Mouse (Mus musculus) neutrophil, adult 65 days (primary cell): ENCODE data around the gene Pcgf3. TPM values are rescaled to one million over a fixed set of nuclear protein-coding genes. Genes with fewer than 3 reads are reported as not detected.

Experiments
- total RNA-seq: library from RNA; stranded (reverse); gene quantifications from 2 replicates; pipeline ENCODE4 v1.2.4, GENCODE M21; 2023

Pcgf3 gene
- total RNA-seq = 11.1 and 14.6 TPM in 2 replicates

DNA sequence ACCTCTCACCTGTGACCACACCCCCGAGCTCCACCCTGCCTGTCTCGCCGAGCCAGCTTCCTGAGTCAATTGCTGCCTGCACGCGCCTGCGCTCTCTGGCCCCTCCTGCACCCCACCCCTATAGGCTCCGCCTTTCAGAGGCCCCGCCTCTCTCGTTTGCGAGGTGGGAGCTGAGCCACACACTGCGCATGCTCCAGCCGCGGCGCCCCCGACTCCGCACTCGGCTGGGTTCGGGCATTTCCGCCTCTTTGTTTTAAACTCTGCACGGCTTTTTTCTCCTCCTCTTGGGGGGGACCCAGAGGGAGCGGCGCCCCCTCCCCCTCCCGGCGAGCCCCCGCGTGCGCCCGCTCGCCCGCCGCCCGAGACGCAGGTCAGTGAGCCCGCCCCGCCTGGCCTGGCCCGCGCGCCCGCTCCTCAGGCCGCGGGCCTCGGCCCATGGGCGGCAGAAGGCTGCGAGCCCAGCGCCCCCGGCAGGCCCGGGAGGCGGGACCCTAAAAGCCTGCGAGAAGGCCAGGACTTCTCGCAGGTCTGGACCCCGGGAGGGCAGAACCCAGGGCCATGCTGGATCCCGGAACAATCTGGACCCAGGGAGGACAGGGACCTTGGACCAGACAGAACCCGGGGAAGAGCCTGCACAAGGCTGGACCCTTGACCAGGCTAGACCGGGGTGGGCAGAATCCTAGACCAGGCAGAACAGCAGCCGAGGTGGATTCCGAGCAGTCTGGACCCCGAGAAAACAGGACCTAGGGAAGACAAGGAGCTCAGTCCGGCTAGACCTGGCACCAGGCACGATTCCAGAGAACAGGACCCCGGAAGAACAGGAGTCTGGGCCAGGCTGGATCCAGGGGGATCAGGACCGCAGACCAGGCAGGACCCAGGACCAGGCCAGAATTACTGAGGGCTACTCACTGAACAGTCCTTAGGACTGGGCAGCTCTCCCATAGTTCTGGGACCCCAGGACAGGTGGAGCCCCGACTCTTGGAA is at the start of gene Pcgf3:
TSS of gene Pcgf3 (plus strand) at position 151 of the 984 bp plus-strand sequence.

DNA sequence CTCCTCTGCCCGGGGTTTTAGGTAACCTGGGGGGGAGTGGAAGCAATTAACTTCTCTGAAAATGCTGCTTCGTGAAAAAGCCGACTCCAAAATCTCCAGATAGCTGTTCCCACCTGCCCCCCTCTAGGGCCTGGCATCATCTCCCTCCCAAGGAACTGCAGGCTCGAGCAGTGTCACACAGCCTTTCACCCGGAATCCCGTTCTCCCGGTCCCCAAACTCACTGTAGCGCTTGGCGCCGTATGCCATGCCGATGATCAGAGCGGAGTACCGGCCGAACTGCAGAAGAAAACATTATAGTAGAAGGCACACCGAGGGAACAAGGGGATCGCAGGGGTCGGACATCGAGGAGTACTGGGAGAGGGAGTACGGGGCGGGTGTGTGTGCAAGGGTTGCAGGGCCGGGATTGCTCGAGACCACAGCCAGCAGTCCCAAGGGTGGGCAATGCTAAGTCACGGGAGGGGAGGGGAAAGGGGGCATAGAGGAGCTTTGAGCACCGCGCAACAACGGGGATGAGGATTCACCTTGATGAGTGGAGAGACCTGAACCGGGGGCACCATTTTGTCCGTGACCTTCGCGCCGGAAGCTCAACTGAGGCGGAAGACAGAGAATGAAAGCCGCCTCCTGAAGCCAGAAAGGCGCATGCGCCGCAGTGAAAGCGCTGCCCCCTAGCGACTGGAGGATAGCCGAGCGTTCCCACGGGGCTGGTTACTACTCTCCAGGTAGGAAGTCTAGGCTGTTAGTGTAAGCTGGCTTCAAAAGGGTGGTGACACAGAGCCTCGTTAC is 27.0 kb upstream of the Pcgf3 start, which contains the start of gene Atp5k:
TSS of gene Atp5k (minus strand) at position 645 of the 784 bp plus-strand sequence.

DNA sequence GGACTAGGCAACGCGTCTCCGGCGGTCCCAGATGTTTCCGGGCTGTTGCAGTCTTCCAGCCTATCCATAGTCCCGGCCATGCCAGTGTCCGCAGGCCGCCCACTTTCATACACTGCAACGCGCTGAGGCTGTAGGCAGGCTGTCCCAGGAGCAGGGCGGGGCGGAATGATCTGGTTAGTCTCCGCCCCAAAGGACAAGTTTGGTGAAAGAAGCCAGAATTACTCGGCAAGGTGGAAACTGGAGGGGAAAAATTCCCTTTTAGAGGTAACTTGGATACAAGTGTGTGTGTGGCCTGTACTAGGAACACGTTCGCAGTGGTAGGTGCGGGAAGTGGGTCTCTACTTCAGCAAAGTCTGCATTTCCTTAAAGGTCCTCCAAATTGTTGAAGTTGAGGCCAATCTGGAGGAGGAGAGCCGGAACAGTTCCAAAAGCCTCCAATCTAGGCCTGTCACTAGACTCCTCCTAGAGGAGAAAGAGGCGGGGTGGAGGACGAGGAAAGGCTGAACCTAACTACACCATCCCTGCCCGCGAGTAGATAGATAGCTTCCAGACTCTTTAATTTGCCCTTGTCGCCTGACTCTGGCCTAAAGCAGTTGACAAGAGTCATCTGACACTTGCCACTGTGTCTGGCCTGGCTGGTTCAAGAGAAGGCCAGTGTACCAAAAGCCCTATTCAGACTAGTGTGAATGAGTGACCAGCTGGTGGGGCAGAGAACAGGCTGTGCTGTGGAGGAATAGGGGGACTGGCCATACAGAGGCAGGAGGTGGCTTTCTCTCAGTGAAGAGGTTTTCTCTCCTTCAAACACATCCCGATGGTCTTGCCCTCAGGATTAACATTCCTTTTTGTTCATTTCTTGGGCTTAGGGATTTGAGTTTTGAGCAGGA is 12.0 kb upstream of the Pcgf3 start, which contains the start of gene Mfsd7a:
TSS of gene Mfsd7a (minus strand) at position 107 of the 884 bp plus-strand sequence.

DNA sequence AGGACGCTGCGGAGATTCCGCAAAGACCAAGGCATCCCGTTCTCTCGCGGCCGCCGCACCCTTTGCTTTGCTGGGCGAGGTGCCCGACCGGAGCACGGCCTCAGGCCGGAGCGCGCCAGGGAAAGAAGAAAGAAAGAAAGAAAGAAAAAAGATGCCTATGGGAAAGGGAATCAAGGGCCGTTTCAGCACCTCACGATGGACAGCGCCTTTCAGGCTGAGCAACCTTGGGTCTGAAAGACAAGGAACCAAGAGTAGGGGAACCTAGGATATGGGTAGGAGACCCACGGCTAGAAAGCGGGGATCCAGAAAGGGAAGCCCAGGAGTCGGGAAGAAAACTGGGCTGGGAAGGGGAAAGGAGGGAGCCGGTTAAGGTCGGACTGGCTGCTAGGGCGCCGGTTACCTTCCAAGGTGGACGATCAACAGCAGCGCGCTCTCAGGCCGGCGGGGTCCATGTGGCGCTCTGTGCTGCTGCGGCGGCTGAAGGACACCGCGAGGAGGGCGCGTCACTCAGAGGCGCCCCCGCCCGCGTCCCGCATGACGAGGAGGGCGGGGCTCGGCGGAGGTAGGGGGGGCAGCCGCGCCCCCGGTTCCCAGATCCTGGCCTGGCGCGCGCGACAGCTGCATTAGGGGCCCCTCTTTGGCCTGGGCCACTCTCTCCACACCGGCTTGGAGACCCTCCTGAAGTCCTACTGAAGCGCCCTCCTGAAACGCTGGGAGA is 88.6 kb downstream of the Pcgf3 start, which contains the start of gene Cplx1:
TSS of gene Cplx1 (minus strand) at position 536 of the 718 bp plus-strand sequence.

Other genes with a start within 250 kb of the Pcgf3 start
- gene Dr1, start 192.3 kb upstream of the Pcgf3 start, total RNA-seq = 29.8 and 32.9 TPM in 2 replicates
- 1.1 and 1.5 TPM in 2 replicates for gene Pigg, start 148.6 kb upstream of the Pcgf3 start, total RNA-seq
- gene Gm42517, start 93.3 kb upstream of the Pcgf3 start, total RNA-seq = 0.20 TPM in 1 of 2 replicates, not detected in the other
- not detected in 2 replicates for gene Pde6b, start 72.8 kb upstream of the Pcgf3 start, total RNA-seq
- 49.6 and 66.6 TPM in 2 replicates for gene Atp5k, start 26.8 kb upstream of the Pcgf3 start, total RNA-seq
- 12.2 and 13.4 TPM in 2 replicates for gene Mfsd7a, start 12.3 kb upstream of the Pcgf3 start, total RNA-seq
- gene Cplx1, start 88.8 kb downstream of the Pcgf3 start, total RNA-seq = not detected in 2 replicates
- gene Gak, start 168.5 kb downstream of the Pcgf3 start, total RNA-seq = 115 and 124 TPM in 2 replicates
- gene Tmem175, start 168.5 kb downstream of the Pcgf3 start, total RNA-seq = 10.3 and 13.5 TPM in 2 replicates
- 12.8 and 18.0 TPM in 2 replicates for gene Idua, start 199.1 kb downstream of the Pcgf3 start, total RNA-seq
- 9.8 and 18.2 TPM in 2 replicates for gene Dgkq, start 208.4 kb downstream of the Pcgf3 start, total RNA-seq
- gene Slc26a1, start 214.3 kb downstream of the Pcgf3 start, total RNA-seq = 0.16 TPM in 2 replicates
- gene Fgfrl1, start 231.2 kb downstream of the Pcgf3 start, total RNA-seq = 0.64 and 1.9 TPM in 2 replicates